Mouse (Mus musculus) embryonic facial prominence, embryonic 12.5 days (tissue): ENCODE measurements around the gene C1d. TPM values are rescaled to one million over a fixed set of nuclear protein-coding genes. Genes with fewer than 3 reads are reported as not detected.

Experiments
- ATAC-seq: fragments of 200-750 bp; cut with Nextera tagmentation; 2 replicates; pipeline ENCODE4 v1.8.0; 2017; ENCODE audit not compliant: insufficient number of reproducible peaks, insufficient read depth, low FRiP score, low TSS enrichment
- H3K27ac ChIP-seq: fragments of 300-500 bp; sonication (generic); 2 replicates; pipeline ENCODE4 v1.5.1; 2016; ENCODE audit warnings: mild to moderate bottlenecking
- H3K27me3 ChIP-seq: fragments of 300-500 bp; sonication (generic); 2 replicates; pipeline ENCODE4 v1.6.1; 2016; ENCODE audit warnings: mild to moderate bottlenecking, moderate library complexity
- H3K36me3 ChIP-seq: fragments of 300-500 bp; sonication (generic); 2 replicates; pipeline ENCODE4 v1.6.1; 2016; ENCODE audit warnings: mild to moderate bottlenecking
- H3K4me1 ChIP-seq: fragments of 300-500 bp; sonication (generic); 2 replicates; pipeline ENCODE4 v1.6.1; 2016
- H3K4me2 ChIP-seq: fragments of 300-500 bp; sonication (generic); replicated peaks from 2 replicates; pipeline ENCODE4 v1.6.1; 2016; ENCODE audit warnings: mild to moderate bottlenecking, moderate library complexity
- H3K4me3 ChIP-seq: fragments of 300-500 bp; sonication (generic); 2 replicates; pipeline ENCODE4 v1.5.1; 2016; ENCODE audit warnings: mild to moderate bottlenecking
- H3K9ac ChIP-seq: fragments of 300-500 bp; sonication (generic); 2 replicates; pipeline ENCODE4 v1.6.1; 2016; ENCODE audit warnings: mild to moderate bottlenecking, moderate library complexity
- H3K9me3 ChIP-seq: fragments of 300-500 bp; sonication (generic); 2 replicates; pipeline ENCODE4 v1.6.1; 2016; ENCODE audit warnings: mild to moderate bottlenecking, moderate library complexity
- WGBS: fragments of 180-500 bp; shearing (Covaris S2); methylation state at CpG from one replicate; pipeline ENCODE4 v1.1.7; 2016; 5-methylcytosine and 5-hydroxymethylcytosine counted together
- polyA plus RNA-seq: library from polyadenylated mRNA; unstranded; fragments of >200 nt; fragmentation: Nextera tagmentation; extraction: Ambion mirVana; gene quantifications from 2 replicates; pipeline ENCODE4 v1.2.1, GENCODE M21; 2016

C1d gene
- polyA plus RNA-seq, 1 experiment from 2014 or later, result 113 TPM

DNA sequence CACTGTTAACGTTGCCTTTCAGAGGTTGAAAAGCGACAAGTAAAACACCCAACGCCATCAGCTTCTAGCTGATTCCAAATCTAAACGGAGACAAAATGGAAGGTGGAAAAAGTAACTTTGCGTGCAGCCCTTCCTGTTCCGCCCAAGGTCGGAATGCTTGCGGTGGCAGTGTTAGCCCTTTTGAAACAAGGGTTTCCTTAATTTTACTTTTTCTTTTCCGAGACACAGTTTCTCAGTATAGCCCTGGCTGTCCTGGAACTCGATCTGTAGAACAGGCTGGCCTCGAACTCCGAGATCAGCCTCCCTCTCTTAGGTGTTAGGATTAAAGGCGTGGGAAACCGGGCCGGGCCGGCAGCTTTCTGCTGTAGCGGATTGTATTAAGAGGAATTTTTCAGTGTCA, 482 bp downstream of the C1d start:
- Histone ChIP-seq H3K4me2 (peak overlapping the region; percentile 63), H3K9ac (peak overlapping the region; percentile 84), H3K4me1 (peaks cover 8% of the 10 kb centered on the region; the same call in 1 of the 2 replicates), H3K36me3 (no peaks in the 10 kb centered on the region), H3K27me3 (no peaks in the 10 kb centered on the region), H3K27ac (peak overlapping the region; percentile 89), H3K9me3 (no peaks in the 10 kb centered on the region), H3K4me3 (peak overlapping the region; percentile 80)
- ATAC-seq, result no peak
- 1% methylated on average over 17 of the region's 17 CpGs for WGBS

DNA sequence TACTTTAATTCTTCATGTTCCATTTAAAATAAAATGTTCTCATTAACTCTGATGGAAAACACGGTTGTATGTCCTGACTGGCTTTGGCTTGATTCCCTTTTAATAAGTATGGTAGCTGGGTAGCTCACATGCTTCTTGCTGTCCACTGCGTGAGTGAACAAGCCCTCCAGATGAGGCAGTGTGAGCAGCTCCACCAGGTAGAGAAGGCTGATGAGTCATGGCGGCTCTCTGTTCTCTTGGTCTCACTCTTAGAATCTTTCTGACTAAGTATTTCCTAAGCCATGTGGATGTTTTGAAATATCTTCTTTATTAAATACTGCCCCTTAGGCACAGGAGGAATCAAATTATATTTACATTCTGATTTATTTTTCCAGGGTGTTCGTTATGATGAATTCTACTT, 9.8 kb downstream of the C1d start:
- Histone ChIP-seq H3K27me3 (no peaks in the 10 kb centered on the region), H3K36me3 (peaks cover 13% of the 10 kb centered on the region), H3K4me2 (no peak overlapping the region), H3K4me3 (no peak overlapping the region), H3K4me1 (no peaks in the 10 kb centered on the region), H3K9me3 (no peaks in the 10 kb centered on the region), H3K27ac (no peak overlapping the region), H3K9ac (no peak overlapping the region)
- 86% methylated on average over 4 of the region's 4 CpGs for WGBS
- no peak for ATAC-seq

DNA sequence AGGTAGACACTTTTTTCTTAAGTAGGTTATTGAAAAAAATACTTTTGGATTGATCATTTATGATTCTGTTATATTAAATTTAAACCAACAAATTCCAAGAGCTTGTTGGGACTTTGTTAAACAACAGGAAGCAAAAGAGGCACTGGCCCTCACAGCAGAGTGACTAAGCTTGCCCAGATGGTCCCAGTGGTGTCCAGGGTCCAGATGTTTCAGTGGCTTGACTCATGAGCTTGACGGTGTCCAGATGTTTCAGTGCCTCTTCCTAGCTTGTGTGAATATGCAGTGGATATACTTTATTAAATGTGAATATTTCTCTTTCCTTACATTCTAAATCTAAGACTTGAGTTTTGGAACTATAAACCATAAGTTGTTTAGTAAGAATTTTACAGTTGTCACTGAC, 11.4 kb downstream of the C1d start:
- H3K27ac ChIP-seq, result no peak overlapping the region
- H3K9me3 ChIP-seq, result no peaks in the 10 kb centered on the region
- peaks cover 13% of the 10 kb centered on the region for H3K36me3 ChIP-seq
- 76% methylated on average over 1 of the region's 1 CpGs for WGBS
- H3K27me3 ChIP-seq, result no peaks in the 10 kb centered on the region
- H3K9ac ChIP-seq, result no peak overlapping the region
- H3K4me1 ChIP-seq, result no peaks in the 10 kb centered on the region
- H3K4me3 ChIP-seq, result no peak overlapping the region
- ATAC-seq, result no peak
- no peak overlapping the region for H3K4me2 ChIP-seq

DNA sequence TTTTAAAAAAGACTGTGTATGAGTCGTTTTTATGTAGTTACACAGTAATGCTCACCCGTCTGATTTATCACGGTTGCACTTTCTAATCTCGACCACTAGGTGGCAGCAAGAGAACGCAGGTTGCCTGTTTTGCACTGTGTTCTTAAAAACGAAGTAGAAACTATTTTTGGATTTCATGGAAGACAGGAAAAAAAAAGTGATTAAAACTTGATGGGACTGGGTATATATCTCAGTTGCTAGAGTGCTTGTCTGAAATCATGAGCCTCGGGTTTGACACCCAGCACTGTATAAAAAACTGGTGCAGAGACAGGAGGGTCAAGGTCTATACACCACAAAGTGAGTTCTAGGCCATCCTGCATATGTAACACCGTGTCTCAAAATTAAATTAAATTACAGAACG, 22.6 kb downstream of the C1d start:
- 0 out of 2 replicates have a peak, but pooled peaks have one; percentile 3 for ATAC-seq
- H3K36me3 ChIP-seq, result no peaks in the 10 kb centered on the region
- no peak overlapping the region for H3K27ac ChIP-seq
- 9% methylated on average over 9 of the region's 9 CpGs for WGBS
- H3K4me3 ChIP-seq, result no peak overlapping the region
- H3K9me3 ChIP-seq, result no peaks in the 10 kb centered on the region
- no peak overlapping the region for H3K4me2 ChIP-seq
- no peaks in the 10 kb centered on the region for H3K27me3 ChIP-seq
- H3K4me1 ChIP-seq, result no peaks in the 10 kb centered on the region
- no peak overlapping the region for H3K9ac ChIP-seq

DNA sequence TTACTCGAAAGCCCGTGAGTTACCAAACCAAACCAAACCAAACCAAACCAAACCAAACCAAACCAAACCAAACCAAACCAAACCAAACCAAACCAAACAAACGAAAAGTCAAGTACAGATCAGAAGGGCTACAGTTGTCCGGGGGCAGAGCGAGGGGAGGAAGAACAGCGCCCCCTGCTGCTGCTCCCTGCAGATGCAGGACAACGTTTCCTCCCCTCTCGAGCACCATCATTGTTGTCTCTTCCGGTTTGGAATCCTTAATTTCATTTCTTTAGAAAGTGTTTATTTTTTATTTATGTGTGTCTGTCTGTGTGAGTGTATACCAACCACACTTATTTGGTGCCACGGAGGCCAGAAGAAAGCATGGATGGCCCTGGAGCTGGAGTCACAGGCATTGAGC, 26.7 kb downstream of the C1d start:
- 75% methylated on average over 10 of the region's 10 CpGs for WGBS
- no peaks in the 10 kb centered on the region for H3K4me1 ChIP-seq
- no peaks in the 10 kb centered on the region for H3K27me3 ChIP-seq
- H3K4me3 ChIP-seq, result no peak overlapping the region
- no peak overlapping the region for H3K4me2 ChIP-seq
- no peak overlapping the region for H3K9ac ChIP-seq
- H3K36me3 ChIP-seq, result no peaks in the 10 kb centered on the region
- no peak overlapping the region for H3K27ac ChIP-seq
- no peaks in the 10 kb centered on the region for H3K9me3 ChIP-seq
- no peak for ATAC-seq

DNA sequence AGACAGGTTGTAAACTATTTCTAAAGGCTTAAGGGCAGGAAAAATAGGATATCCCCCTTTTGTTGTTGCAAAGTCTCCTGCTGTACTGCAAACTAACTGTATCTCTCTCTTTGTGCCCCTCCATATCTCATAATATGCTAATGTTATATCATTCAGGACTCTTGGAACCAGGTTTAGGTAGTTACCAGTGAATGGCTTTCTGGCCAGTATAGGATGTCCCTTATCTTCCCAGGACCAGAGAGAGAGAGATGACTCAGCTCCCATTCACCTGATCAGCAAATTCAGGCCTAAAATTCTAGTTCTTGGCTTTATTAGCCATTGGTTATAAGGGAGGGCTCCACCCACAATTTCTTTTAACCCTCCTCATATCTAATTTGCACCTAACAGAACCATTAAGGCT, 31.5 kb downstream of the C1d start:
- no peaks in the 10 kb centered on the region for H3K27me3 ChIP-seq
- H3K9ac ChIP-seq, result no peak overlapping the region
- H3K4me2 ChIP-seq, result no peak overlapping the region
- H3K9me3 ChIP-seq, result no peaks in the 10 kb centered on the region
- ATAC-seq, result no peak
- H3K4me1 ChIP-seq, result no peaks in the 10 kb centered on the region
- no peak overlapping the region for H3K27ac ChIP-seq
- H3K36me3 ChIP-seq, result no peaks in the 10 kb centered on the region
- no peak overlapping the region for H3K4me3 ChIP-seq

DNA sequence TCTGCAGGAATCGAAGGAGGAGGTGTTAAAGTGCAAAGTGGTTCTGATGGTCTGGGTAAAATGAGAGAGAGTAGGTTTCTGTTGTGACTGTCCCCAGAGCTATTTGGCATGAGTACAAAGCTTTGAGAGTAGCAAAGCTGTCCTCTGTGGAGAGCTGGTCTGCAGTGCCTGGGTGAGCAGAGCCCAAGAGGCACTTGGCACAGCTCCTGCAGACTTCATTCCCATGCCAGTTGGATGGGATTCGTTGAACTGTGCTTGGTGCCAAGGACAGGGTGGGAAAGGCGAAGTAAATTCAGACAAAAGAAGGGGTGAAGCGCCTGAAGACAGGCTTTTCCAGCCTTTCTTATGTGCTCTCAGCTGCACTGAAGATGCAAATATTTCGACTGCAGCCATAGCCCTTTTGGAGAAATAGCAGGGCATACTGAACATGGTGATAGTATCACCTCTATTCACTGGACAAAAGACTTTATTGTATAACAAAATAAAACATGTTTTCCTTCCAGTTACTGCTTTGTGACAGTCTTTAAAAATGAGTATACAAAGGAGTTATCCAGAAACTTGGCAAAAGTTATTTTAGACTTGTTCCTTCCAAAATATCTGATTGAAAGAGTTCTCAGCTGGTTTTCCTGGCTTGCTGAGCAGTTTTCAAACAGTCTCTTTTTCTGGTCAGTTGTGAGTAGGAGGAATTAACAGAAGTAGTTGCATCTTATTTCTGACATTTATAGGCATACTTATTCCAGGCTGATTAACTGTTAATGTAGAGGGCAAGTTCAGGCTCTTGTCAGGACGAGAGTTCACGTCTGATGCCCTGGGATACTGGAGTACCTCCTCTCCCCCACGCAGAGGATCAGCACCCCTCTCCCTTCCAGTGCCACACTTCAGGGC, 48.9 kb downstream of the C1d start:
- Histone ChIP-seq H3K4me1 (no peaks in the 10 kb centered on the region), H3K4me3 (no peak overlapping the region), H3K4me2 (no peak overlapping the region), H3K27me3 (no peaks in the 10 kb centered on the region), H3K36me3 (no peaks in the 10 kb centered on the region), H3K27ac (no peak overlapping the region), H3K9me3 (no peaks in the 10 kb centered on the region), H3K9ac (no peak overlapping the region)
- no peak for ATAC-seq
- 71% methylated on average over 8 of the region's 8 CpGs for WGBS

DNA sequence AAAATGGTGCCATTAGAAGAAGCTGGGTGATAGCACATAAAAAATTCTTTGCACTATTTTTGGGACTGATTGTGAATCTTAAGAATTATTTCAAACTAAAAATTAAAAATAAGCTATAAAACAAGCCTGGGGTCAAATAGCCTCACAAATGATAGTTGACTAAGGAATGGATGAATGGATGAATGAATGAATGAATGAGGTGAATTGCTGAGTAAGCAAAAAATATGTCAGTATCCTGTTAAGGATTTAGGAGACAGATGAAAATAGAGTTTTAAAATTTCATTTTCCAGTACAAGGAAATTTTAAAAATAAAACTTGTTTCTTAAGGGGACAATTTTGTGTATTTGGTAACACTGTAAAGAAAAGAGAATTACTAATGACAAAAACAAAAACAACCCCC, 50.1 kb downstream of the C1d start:
- Histone ChIP-seq H3K9me3 (no peaks in the 10 kb centered on the region), H3K9ac (no peak overlapping the region), H3K27ac (no peak overlapping the region), H3K4me2 (no peak overlapping the region), H3K4me1 (no peaks in the 10 kb centered on the region), H3K4me3 (no peak overlapping the region), H3K36me3 (no peaks in the 10 kb centered on the region), H3K27me3 (no peaks in the 10 kb centered on the region)
- ATAC-seq, result no peak

Other genes with a start within 250 kb of the C1d start
- gene Cnrip1, start 206.0 kb upstream of the C1d start, polyA plus RNA-seq, result 23.1 and 23.7 TPM in 2 replicates
- gene Plek, start 205.2 kb upstream of the C1d start, polyA plus RNA-seq, result 4.2 and 4.4 TPM in 2 replicates
- gene Ppp3r1, start 98.3 kb upstream of the C1d start, polyA plus RNA-seq, result 92.3 and 95.1 TPM in 2 replicates
- 26.4 and 28.9 TPM in 2 replicates for gene Wdr92, start 75.5 kb upstream of the C1d start, polyA plus RNA-seq
- 73.5 and 84.5 TPM in 2 replicates for gene Pno1, start 46.0 kb upstream of the C1d start, polyA plus RNA-seq